Mouse (Mus musculus): Measurements from ENCODE around the gene Cux2. TPM values are rescaled to one million over a fixed set of nuclear protein-coding genes. Genes with fewer than 3 reads are reported as not detected.
A peak's percentile ranks its signal among the peaks of the same experiment; 100 is the strongest.

The Cux2 gene
- polyA plus RNA-seq, 1 experiment from 2014 or later, result 0.47 TPM

DNA sequence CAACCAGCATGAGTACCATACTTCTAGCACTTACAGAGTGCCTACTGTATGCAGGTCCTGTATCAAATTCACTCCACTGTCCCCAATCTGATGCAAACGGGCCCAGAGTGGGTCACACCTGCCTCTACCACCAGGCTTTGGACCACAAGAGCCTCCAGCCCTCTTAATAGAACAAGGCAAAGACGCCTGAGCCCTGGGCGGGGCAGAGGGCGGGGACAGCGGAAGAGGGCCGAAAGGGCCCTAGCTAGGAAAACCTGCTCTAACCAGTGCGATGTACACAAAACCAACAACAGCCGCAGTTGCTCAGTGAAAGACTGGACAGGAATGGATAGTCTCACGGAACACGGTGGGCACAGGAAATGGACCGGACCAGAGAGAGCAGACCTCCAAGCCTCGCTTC, 18.8 kb downstream of the Cux2 start:
- H3K9me3 ChIP-seq (ENCODE audit: low read length), result no peaks in the 10 kb centered on the region
- peak; percentile 65 for ATAC-seq
- DNase-seq (ENCODE audit: low spot score), result peak; percentile 58
- H3K4me3 ChIP-seq (ENCODE audit: low read depth, low read length), result no peak overlapping the region
- TF ChIP-seq CTCF (IDR thresholded peaks at IDR 0.05), result no peak
- no peak for TF ChIP-seq EP300 (IDR thresholded peaks at IDR 0.05)
- H3K27ac ChIP-seq (ENCODE audit: low read length), result no peak overlapping the region
- H3K36me3 ChIP-seq (ENCODE audit: insufficient read depth, low read length), result no peaks in the 10 kb centered on the region
- no peak overlapping the region for H3K9ac ChIP-seq (replicated peaks; ENCODE audit: low read depth)
- no peak overlapping the region for H3K4me2 ChIP-seq (replicated peaks; ENCODE audit: low read depth, low read length)
- no peaks in the 10 kb centered on the region for H3K4me1 ChIP-seq (ENCODE audit: insufficient read depth, low read depth, low read length)
- no peaks in the 10 kb centered on the region for H3K27me3 ChIP-seq (replicated peaks; ENCODE audit: insufficient read depth, low read length)
- 48% methylated on average over 12 of the region's 12 CpGs for WGBS

DNA sequence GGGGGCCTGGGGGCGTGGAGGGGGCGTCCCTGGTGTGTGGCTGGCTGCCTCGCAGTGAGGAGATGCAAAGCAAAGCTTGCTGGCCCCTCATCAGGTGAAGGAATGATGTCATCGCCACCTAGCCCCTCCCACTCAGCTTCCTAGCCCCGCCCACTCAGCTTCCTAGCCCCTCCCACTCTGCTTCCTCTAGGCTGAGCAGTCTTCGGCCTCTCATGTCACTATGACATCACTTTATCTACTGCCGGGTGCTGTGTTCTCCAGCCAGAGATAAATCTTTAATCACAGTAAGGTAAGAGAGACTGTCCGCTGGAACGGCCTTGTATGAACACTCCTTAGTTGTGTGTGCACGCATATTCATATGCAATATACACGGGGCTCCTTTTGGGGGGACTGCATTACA, 19.3 kb downstream of the Cux2 start:
- no peaks in the 10 kb centered on the region for H3K27me3 ChIP-seq (replicated peaks; ENCODE audit: insufficient read depth, low read length)
- no peak overlapping the region for H3K4me2 ChIP-seq (replicated peaks; ENCODE audit: low read depth, low read length)
- 54% methylated on average over 10 of the region's 11 CpGs for WGBS
- H3K27ac ChIP-seq (ENCODE audit: low read length), result no peak overlapping the region
- H3K36me3 ChIP-seq (ENCODE audit: insufficient read depth, low read length), result no peaks in the 10 kb centered on the region
- DNase-seq (ENCODE audit: low spot score) (peak; percentile 56), ATAC-seq (0 out of 2 replicates have a peak, but pooled peaks have one; percentile 5)
- no peak for TF ChIP-seq EP300 (IDR thresholded peaks at IDR 0.05)
- TF ChIP-seq CTCF (IDR thresholded peaks at IDR 0.05), result no peak
- no peaks in the 10 kb centered on the region for H3K4me1 ChIP-seq (ENCODE audit: insufficient read depth, low read depth, low read length)
- no peak overlapping the region for H3K4me3 ChIP-seq (ENCODE audit: low read depth, low read length)
- no peaks in the 10 kb centered on the region for H3K9me3 ChIP-seq (ENCODE audit: low read length)
- H3K9ac ChIP-seq (replicated peaks; ENCODE audit: low read depth), result no peak overlapping the region

GRCm38 (mm10) chr5:122026771-122027170, 23.1 kb downstream of the Cux2 start:
- Histone ChIP-seq H3K4me3 (ENCODE audit: low read depth, low read length) (no peak overlapping the region), H3K27ac (ENCODE audit: low read length) (0 out of 2 replicates have a peak overlapping the region, but pooled peaks have one; percentile 54), H3K36me3 (ENCODE audit: insufficient read depth, low read length) (no peaks in the 10 kb centered on the region), H3K4me1 (ENCODE audit: insufficient read depth, low read depth, low read length) (no peaks in the 10 kb centered on the region), H3K9me3 (ENCODE audit: low read length) (no peaks in the 10 kb centered on the region), H3K4me2 (replicated peaks; ENCODE audit: low read depth, low read length) (0 out of 2 replicates have a peak overlapping the region, but pooled peaks have one; percentile 5), H3K9ac (replicated peaks; ENCODE audit: low read depth) (no peak overlapping the region), H3K27me3 (replicated peaks; ENCODE audit: insufficient read depth, low read length) (no peaks in the 10 kb centered on the region)
- ATAC-seq (peak; percentile 85), DNase-seq (ENCODE audit: low spot score) (peak; percentile 80)
- 51% methylated on average over 9 of the region's 9 CpGs for WGBS
- TF ChIP-seq CTCF (IDR thresholded peaks at IDR 0.05) (no peak), EP300 (IDR thresholded peaks at IDR 0.05) (peak; percentile 51)

DNA sequence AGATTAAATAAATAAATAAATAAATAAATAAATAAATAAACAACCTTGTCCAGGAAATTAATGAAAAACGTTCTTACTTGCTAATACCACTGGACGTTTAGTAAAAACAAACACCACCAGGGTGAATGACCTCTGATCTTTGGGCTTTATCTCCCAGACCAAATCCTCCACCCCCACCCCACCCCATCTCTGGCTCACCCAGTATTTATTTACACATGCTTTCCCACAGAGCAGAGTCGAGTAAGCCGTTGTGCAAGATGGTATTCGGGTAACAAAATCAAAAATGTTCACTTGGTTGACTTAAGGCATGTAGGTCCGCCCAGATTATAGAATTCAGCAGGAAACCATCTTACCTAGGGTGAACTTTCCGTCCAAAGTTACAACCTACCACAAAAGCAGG, 23.6 kb downstream of the Cux2 start:
- peak; percentile 37 for DNase-seq (ENCODE audit: low spot score)
- WGBS, result 27% methylated on average over 7 of the region's 7 CpGs
- H3K4me1 ChIP-seq (ENCODE audit: insufficient read depth, low read depth, low read length), result no peaks in the 10 kb centered on the region

DNA sequence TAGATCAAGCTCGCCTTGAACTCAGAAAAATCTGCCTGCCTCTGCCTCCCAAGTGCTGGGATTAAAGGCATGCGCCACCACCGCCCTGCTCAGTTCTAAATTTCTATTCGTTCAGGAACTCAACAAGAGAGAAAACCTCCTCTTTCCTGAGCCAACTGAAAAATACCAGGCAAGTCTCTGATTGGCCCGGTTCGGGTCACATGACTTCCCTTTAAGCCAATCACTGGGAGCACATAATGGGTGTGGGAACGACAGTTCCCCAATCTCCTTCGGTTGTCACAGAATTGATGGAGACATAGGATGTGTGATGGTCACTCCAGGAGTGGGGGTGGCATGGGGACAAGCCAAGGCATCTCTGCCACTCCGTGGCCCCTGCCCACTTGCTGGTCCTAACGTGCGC, 24.8 kb downstream of the Cux2 start:
- H3K4me1 ChIP-seq (ENCODE audit: insufficient read depth, low read depth, low read length), result no peaks in the 10 kb centered on the region
- H3K27me3 ChIP-seq (replicated peaks; ENCODE audit: insufficient read depth, low read length), result no peaks in the 10 kb centered on the region
- no peaks in the 10 kb centered on the region for H3K36me3 ChIP-seq (ENCODE audit: insufficient read depth, low read length)
- H3K9ac ChIP-seq (replicated peaks; ENCODE audit: low read depth), result no peak overlapping the region
- ATAC-seq (no peak), DNase-seq (ENCODE audit: low spot score) (no peak)
- no peak overlapping the region for H3K4me3 ChIP-seq (ENCODE audit: low read depth, low read length)
- H3K4me2 ChIP-seq (replicated peaks; ENCODE audit: low read depth, low read length), result no peak overlapping the region
- H3K9me3 ChIP-seq (ENCODE audit: low read length), result no peaks in the 10 kb centered on the region
- TF ChIP-seq EP300 (IDR thresholded peaks at IDR 0.05) (no peak), CTCF (IDR thresholded peaks at IDR 0.05) (no peak)
- no peak overlapping the region for H3K27ac ChIP-seq (ENCODE audit: low read length)
- WGBS, result 89% methylated on average over 11 of the region's 11 CpGs

More for the DNA sequence above, 23.6 kb downstream of the Cux2 start:
- Histone ChIP-seq H3K4me2 (replicated peaks; ENCODE audit: low read depth, low read length) (0 out of 2 replicates have a peak overlapping the region, but pooled peaks have one; percentile 5), H3K9ac (replicated peaks; ENCODE audit: low read depth) (no peak overlapping the region), H3K4me3 (ENCODE audit: low read depth, low read length) (no peak overlapping the region), H3K27ac (ENCODE audit: low read length) (0 out of 2 replicates have a peak overlapping the region, but pooled peaks have one; percentile 54), H3K36me3 (ENCODE audit: insufficient read depth, low read length) (no peaks in the 10 kb centered on the region), H3K9me3 (ENCODE audit: low read length) (no peaks in the 10 kb centered on the region), H3K27me3 (replicated peaks; ENCODE audit: insufficient read depth, low read length) (no peaks in the 10 kb centered on the region)
- TF ChIP-seq CTCF (IDR thresholded peaks at IDR 0.05), result no peak
- TF ChIP-seq EP300 (IDR thresholded peaks at IDR 0.05), result no peak
- peak; percentile 44 for ATAC-seq

DNA sequence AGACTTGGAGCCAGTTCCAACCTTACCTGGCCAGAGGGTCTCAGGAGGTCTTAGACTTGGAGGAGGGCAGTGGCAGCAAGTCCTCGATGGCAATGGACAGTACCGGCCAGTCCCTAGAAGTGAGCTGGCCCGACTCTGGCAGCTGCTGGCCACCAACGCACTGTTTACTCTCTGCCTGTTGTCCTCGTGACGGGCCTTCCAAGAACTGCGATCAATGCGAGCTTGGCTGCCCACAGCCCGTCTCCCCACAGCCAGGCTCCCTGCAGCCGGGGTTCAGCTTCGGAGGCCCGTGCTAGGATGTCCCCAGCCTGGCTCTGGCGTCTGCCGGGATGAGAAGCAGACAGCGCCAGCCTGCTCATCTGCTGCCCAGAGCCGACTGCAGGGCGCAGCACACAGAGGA, 30.6 kb downstream of the Cux2 start:
- H3K4me3 ChIP-seq (ENCODE audit: low read depth, low read length), result no peak overlapping the region
- H3K4me1 ChIP-seq (ENCODE audit: insufficient read depth, low read depth, low read length), result no peaks in the 10 kb centered on the region
- no peak overlapping the region for H3K9ac ChIP-seq (replicated peaks; ENCODE audit: low read depth)
- 57% methylated on average over 17 of the region's 17 CpGs for WGBS
- TF ChIP-seq CTCF (IDR thresholded peaks at IDR 0.05) (no peak), EP300 (IDR thresholded peaks at IDR 0.05) (no peak)
- no peaks in the 10 kb centered on the region for H3K36me3 ChIP-seq (ENCODE audit: insufficient read depth, low read length)
- no peaks in the 10 kb centered on the region for H3K9me3 ChIP-seq (ENCODE audit: low read length)
- H3K27ac ChIP-seq (ENCODE audit: low read length), result no peak overlapping the region
- no peaks in the 10 kb centered on the region for H3K27me3 ChIP-seq (replicated peaks; ENCODE audit: insufficient read depth, low read length)
- ATAC-seq (no peak), DNase-seq (ENCODE audit: low spot score) (no peak)
- H3K4me2 ChIP-seq (replicated peaks; ENCODE audit: low read depth, low read length), result no peak overlapping the region

- Histone ChIP-seq H3K4me3 (ENCODE audit: low read depth, low read length) (no peak overlapping the region), H3K9me3 (ENCODE audit: low read length) (no peaks in the 10 kb centered on the region), H3K4me2 (replicated peaks; ENCODE audit: low read depth, low read length) (no peak overlapping the region), H3K9ac (replicated peaks; ENCODE audit: low read depth) (no peak overlapping the region), H3K27ac (ENCODE audit: low read length) (no peak overlapping the region), H3K4me1 (ENCODE audit: insufficient read depth, low read depth, low read length) (no peaks in the 10 kb centered on the region), H3K36me3 (ENCODE audit: insufficient read depth, low read length) (no peaks in the 10 kb centered on the region), H3K27me3 (replicated peaks; ENCODE audit: insufficient read depth, low read length) (no peaks in the 10 kb centered on the region)
- no peak for DNase-seq (ENCODE audit: low spot score)
- TF ChIP-seq EP300 (IDR thresholded peaks at IDR 0.05), result no peak
- no peak for TF ChIP-seq CTCF (IDR thresholded peaks at IDR 0.05)
- WGBS, result 25% methylated on average over 9 of the region's 9 CpGs
- no peak for ATAC-seq
Observed at GRCm38 (mm10) chr5:122017778-122018177, 32.1 kb downstream of the Cux2 start.
